Mouse (Mus musculus) kidney, postnatal 4 days (tissue): ENCODE results near the gene Sec14l3.
"Not testable (repeated sequence)": the region's sequence is repeated elsewhere in the genome, so short reads cannot be mapped to it uniquely, and the experiment has no call there.

Experiments
- DNase-seq, 2 experiments: peaks; one replicate each; pipeline ENCODE4 v3.0.0; 2021; ENCODE audit warnings: mixed read lengths in 2 of 2

Sec14l3 gene

GRCm38 (mm10) chr11:4103522-4103921 lies 38.9 kb downstream of the Sec14l3 start:
- no peak for DNase-seq

- no peak for DNase-seq
Measured at GRCm38 (mm10) chr11:4104989-4105388, 40.3 kb downstream of the Sec14l3 start.

- DNase-seq: no peak
Measured at GRCm38 (mm10) chr11:4105444-4105843, 40.8 kb downstream of the Sec14l3 start.

GRCm38 (mm10) chr11:4107901-4108300 lies 43.3 kb downstream of the Sec14l3 start:
- not testable (repeated sequence) for DNase-seq

GRCm38 (mm10) chr11:4108691-4109090 lies 44.0 kb downstream of the Sec14l3 start:
- DNase-seq: no peak

DNA sequence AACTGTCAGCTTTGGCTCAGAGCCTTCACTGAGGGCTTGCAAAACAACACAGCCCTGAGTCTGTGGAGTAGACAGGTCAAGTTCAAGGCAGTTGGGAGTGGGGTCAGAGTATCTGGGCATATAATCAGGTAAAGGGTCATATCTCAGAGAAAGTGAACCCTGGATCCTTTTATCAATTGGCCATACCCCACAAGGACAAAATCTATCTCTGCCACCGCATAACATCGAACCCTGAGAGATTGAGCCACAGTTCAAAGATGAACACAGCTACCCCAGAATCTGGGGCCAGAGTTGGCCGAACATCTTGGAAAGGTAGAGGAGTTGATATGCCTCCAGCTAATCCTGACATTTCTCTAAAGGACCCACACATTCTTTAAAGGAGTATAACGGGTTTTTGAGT lies 47.4 kb downstream of the Sec14l3 start:
- no peak for DNase-seq

DNA sequence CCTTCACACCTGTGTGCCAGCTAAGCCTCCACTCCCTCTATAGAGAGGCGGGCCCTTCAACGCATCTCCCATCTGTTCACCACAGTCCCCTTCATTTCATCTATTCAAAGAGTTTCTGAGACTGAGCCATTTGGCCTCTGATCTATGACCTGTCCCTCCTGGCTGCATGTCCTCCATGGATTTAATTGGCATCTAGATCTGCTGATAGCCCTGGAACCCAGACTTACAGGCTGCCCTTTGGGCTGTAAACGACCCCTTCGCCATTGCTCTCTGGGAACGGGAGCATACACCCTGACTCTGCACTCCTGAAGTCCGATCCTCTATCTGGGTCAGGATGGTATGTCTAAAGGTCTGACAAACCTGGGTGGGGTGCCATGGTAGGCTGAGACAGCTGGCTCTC lies 48.2 kb downstream of the Sec14l3 start:
- DNase-seq: no peak

DNA sequence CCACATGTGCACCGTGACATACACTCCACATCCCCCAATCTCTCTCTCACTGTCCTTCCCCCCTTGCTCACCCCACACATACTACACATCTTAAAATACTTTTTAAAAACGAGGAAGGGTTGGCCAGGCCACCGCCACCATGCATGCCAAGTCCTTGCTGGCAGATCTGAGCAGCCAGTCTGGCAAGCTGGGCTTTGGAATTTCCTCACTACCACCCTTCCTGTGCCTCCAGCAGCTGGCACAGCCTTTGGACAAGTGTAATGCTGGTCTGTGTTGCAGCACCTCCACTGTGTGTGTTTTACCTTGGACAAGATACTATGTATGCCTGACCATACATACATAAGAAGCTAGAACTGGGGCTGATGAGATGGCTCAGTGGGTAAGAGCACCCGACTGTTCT lies 48.9 kb downstream of the Sec14l3 start:
- DNase-seq: no peak

DNA sequence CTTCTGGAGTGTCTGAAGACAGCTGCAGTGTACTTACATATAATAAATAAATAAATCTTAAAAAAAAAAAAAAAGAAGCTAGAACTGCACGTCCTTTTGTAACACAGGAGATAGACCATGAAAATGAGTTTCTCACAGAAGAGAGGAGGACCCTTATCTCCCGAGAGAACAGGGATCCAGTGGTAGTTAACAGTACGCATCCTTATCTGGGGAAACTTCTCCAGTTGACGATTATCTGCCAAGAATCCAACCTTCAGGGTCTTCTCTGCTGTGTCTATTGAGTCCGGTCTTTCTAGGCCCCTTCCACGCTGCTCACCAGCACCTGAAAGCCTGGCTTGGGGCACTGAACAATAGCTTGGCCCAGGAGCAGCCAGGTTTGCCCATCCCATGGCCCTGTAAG lies 49.3 kb downstream of the Sec14l3 start:
- DNase-seq: no peak

- DNase-seq: not testable (repeated sequence)
Measured at GRCm38 (mm10) chr11:4114541-4114940, 49.9 kb downstream of the Sec14l3 start.

DNA sequence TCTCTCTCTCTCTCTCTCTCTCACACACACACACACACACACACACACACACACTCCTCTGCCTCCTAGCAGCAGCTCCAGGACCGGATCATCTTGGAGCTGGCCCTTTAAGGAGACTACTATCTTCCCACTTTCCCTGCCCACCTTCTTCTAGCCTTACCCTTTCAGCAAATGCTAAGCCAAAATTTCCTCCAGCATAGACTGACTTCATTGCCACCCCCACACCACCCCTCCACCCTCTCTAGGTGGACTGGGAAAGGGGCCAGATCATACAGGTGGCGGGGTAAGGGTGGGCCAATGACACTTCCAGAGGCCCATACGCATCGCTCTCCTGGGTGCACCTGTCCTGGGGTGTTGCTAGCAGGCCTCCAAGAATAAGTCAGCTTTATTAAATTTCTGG lies 50.8 kb downstream of the Sec14l3 start:
- no peak for DNase-seq

DNA sequence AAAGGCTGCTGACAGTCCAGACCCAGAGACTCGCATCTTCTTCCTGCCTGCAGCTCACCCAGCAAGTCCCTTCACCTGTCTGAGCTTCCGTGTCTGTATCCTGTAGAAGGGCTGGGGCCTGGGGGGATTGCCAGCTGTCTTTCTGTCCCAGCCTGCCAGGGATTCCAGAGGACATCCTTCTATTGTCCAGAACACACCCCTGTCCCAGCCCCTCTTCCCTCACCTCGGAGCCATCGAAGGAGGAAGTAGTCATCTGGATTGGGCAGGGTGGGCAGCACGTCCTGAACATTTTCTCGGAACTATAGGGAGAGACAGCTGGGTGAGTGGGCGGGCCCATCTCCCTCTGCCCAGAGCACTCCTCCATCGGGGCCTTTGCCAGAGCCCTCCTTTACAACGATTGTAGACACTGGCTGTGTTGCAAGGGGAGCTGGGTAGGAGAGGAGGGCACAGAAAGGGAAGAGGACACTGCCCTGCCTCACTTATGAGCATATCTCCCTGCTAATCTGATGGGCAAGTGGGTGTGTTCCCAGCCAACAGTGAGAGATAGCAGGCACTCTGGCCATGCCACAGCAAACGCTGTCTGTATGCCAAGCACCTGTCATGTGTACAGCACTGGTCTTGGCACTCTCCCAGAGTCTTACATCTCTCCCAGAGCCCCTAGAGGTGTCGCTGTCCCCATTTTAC lies 52.0 kb downstream of the Sec14l3 start:
- no peak for DNase-seq

GRCm38 (mm10) chr11:4117372-4118071 lies 52.9 kb downstream of the Sec14l3 start:
- no peak for DNase-seq

DNA sequence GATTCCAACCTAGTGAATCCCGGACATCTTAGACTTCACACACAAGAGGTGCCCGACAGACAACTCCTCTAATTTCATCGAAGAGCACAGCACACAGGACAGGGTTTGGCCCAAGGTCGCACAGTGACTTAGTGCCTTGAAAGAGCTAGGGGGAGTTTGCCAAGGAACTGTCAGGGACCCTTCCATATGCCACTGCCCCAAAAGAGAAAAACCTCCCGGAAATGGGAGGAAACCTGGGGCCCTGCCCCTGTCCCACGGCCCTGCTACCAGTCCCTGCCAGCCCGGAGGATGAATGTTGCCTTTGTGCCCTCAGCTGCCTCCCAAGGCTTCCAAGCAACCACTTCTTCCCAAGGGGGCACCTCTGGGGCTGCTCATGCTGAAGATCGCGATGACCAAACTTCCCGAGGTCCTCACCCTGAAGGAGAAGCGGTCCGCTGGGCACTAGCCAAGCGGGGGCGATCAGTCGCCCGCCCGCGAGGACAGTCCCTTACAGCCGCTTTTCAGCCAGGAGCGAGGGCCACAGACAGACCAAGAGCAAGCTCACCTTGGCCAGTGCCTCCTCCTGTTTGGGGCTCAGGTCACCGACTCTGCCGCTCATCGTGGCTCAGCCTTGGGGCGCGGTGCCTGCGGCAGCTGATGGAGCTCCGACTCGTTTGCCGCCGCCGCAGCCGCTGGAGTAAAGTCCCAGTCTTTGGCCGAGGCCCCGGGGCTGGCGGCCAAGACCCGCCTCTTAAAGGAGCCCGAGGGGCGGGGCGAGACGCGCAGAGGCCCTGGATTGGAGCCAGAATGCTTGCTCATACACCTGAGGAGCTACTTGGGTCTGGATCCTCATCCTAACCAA lies 53.7 kb downstream of the Sec14l3 start:
- DNase-seq: peak; percentile 79 to 86

DNA sequence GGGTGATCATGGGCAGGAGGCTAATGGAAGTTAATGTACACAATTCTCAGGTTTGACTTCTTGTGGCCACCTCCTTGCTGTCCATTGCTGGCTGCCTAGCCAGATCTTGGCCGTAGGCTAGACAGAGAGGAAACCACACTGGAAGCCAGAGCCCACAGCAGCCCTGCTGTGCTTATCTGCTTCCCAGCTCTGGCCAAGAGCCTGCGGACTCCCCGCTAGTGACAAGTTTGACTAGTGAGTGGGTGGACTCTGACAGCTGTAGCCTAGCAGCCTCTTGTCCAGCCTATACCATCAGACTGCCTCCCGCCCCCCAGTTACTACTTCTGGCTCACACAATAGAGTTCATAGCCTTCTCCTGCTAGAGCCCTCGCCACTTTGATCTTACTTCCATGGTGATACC lies 55.0 kb downstream of the Sec14l3 start:
- no peak for DNase-seq

DNA sequence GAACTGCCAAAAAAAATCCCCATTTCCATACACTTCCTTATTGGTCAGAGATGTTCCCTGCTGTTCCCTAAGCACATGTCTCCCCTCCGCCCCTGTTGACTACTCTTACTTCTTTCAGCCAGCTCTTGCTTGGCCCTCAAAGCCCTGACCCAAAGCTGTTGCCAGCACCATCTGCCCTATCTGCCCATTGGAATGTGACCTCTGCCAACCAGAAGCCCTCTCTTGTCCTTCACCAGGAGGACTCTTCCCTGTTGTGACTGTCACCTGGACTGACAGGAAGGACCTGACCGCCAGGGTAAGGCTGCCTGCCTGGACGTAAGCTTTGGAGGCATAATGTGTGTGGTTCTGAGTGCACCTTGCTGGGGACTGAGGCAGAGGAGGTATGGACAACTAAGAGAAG lies 57.0 kb downstream of the Sec14l3 start:
- no peak for DNase-seq

- no peak for DNase-seq
Measured at GRCm38 (mm10) chr11:4122226-4122625, 57.6 kb downstream of the Sec14l3 start.

DNA sequence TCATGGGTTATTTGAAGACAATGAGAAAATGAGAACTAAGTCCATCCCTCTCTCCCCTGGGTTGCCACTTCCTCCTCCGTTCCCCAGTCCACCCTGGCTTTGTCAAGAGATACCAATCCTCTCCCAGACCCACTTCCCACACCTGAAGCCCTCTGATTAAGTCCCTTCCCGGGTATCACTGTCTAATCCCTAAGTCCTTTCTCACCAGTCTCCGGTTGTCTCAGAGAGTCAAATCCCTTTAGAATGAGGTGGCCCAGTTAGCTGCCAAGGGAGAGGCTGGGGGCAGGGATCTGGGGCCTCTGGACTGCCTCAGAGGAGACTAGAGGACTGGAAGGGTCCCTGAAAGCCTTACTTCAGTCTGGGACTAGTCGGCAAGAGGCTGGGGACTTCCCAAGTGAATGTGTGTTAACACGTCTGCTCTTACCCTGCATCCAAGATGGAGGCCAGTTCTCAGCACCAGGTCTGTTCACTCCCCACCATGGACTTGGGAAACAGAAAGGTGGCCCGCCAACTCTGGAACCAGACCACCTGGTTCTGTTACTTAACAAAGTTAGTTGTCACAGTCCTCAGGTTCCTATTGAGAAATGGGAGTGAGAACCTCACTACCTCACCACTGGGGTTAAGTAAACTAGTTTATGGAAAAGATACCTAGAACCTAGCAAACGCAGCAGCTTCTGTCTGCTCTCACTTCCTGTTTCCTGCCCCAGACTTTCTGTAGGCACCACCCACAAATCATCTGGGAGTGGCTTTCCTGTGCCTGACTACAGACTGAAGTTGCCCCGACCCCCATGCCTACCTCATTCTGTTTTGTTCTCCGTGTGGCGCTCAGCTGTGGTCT lies 58.3 kb downstream of the Sec14l3 start, which contains the start of gene Sec14l2:
Gene Sec14l2 (minus strand): TSS at position 674 of the 838 bp plus-strand sequence.
- no peak for DNase-seq

- peak; percentile 40 to 54 for DNase-seq
Measured at GRCm38 (mm10) chr11:4123922-4124321, 59.3 kb downstream of the Sec14l3 start.

- DNase-seq: no peak
Measured at GRCm38 (mm10) chr11:4127059-4127458, 62.4 kb downstream of the Sec14l3 start.
